ENCODE assay signal across 8 mouse cellular contexts in genomic region chr7:19094826-19095750, GRCm38 (mm10). TPM values are rescaled to one million over a fixed set of nuclear protein-coding genes. Genes with fewer than 3 reads are reported as not detected.
A peak's percentile ranks its signal among the peaks of the same experiment; 100 is the strongest.
DNase-seq lines count a peak whose midpoint lies in the region; ATAC-seq lines count a peak whose summit lies in the region.

No protein-coding gene starts in this region.

- H3K4me3 ChIP-seq in forebrain, embryonic 15.5 days, result peak overlapping the region; percentile 59
- H3K4me3 ChIP-seq in hindbrain, embryonic 16.5 days (ENCODE audit: low read length), result peak overlapping the region; percentile 58
- peak overlapping the region; percentile 68 for H3K4me3 ChIP-seq in liver, embryonic 13.5 days (replicated peaks)
- peak overlapping the region; percentile 75 for H3K4me3 ChIP-seq in neural tube, embryonic 11.5 days (ENCODE audit: low read depth, low read length)

- peaks cover 46% of the 10 kb centered on the region for H3K4me1 ChIP-seq in forebrain, embryonic 15.5 days
- H3K4me1 ChIP-seq in hindbrain, embryonic 16.5 days (ENCODE audit: control insufficient read depth, insufficient read depth, low read depth, low read length), result peaks cover 34% of the 10 kb centered on the region
- H3K4me1 ChIP-seq in liver, embryonic 13.5 days (replicated peaks), result peaks cover 59% of the 10 kb centered on the region
- peaks cover 28% of the 10 kb centered on the region for H3K4me1 ChIP-seq in neural tube, embryonic 11.5 days (ENCODE audit: control insufficient read depth, insufficient read depth, low read length)

- DNase-seq in gastrocnemius, adult 18-20 months (ENCODE audit: low spot score), result peak; percentile 43
- DNase-seq in gastrocnemius, postnatal 36 days, result no peak
- peak; percentile 61 for DNase-seq in ZHBTc4 (ENCODE audit: low read depth, low spot score)
- DNase-seq in liver, embryonic 13.5 days, result no peak
- DNase-seq in neural tube, embryonic 11.5 days (ENCODE audit: low spot score), result peak; percentile 61

- H3K27me3 ChIP-seq in forebrain, embryonic 15.5 days, result no peaks in the 10 kb centered on the region
- peaks cover 20% of the 10 kb centered on the region for H3K27me3 ChIP-seq in hindbrain, embryonic 16.5 days (replicated peaks; ENCODE audit: control insufficient read depth, insufficient read depth, low read length)
- H3K27me3 ChIP-seq in liver, embryonic 13.5 days, result peaks cover 90% of the 10 kb centered on the region
- H3K27me3 ChIP-seq in neural tube, embryonic 11.5 days (ENCODE audit: control insufficient read depth, insufficient read depth, low read length), result peaks cover 9% of the 10 kb centered on the region

- peak overlapping the region; percentile 63 for H3K9ac ChIP-seq in forebrain, embryonic 15.5 days (replicated peaks)
- H3K9ac ChIP-seq in hindbrain, embryonic 16.5 days (ENCODE audit: low read depth, low read length), result peak overlapping the region; percentile 76
- H3K9ac ChIP-seq in liver, embryonic 13.5 days, result peak overlapping the region; percentile 75
- H3K9ac ChIP-seq in neural tube, embryonic 11.5 days (ENCODE audit: low read length), result peak overlapping the region; percentile 83

- under 1% methylated on average over 82 of the region's 87 CpGs for WGBS in forebrain, embryonic 15.5 days
- WGBS in hindbrain, embryonic 16.5 days, result under 1% methylated on average over 84 of the region's 87 CpGs
- WGBS in liver, embryonic 13.5 days (ENCODE audit: insufficient replicate concordance), result 1% methylated on average over 84 of the region's 87 CpGs
- WGBS in neural tube, embryonic 11.5 days, result under 1% methylated on average over 77 of the region's 87 CpGs

- H3K4me2 ChIP-seq in forebrain, embryonic 15.5 days (replicated peaks), result peak overlapping the region; percentile 99
- peak overlapping the region; percentile 99 for H3K4me2 ChIP-seq in hindbrain, embryonic 16.5 days (ENCODE audit: low read length)
- H3K4me2 ChIP-seq in liver, embryonic 13.5 days, result peak overlapping the region; percentile 97
- H3K4me2 ChIP-seq in neural tube, embryonic 11.5 days (ENCODE audit: low read depth), result peak overlapping the region; percentile 96

- ATAC-seq in forebrain, embryonic 15.5 days (replicated peaks), result peak; percentile 11; the same call in 1 of the 2 replicates
- ATAC-seq in hindbrain, embryonic 16.5 days, result no peak
- no peak for ATAC-seq in liver, embryonic 13.5 days (ENCODE audit: low read depth)
- no peak for ATAC-seq in neural tube, embryonic 11.5 days (ENCODE audit: insufficient read depth, low FRiP score, low TSS enrichment)
- ATAC-seq in frontal cortex, adult (ENCODE audit: low TSS enrichment), result no peak

- peak overlapping the region; percentile 76 for H3K27ac ChIP-seq in forebrain, embryonic 15.5 days (replicated peaks)
- H3K27ac ChIP-seq in hindbrain, embryonic 16.5 days (ENCODE audit: low read depth, low read length), result peak overlapping the region; percentile 88
- peak overlapping the region; percentile 82 for H3K27ac ChIP-seq in liver, embryonic 13.5 days
- peak overlapping the region; percentile 91 for H3K27ac ChIP-seq in neural tube, embryonic 11.5 days (ENCODE audit: low read depth, low read length)

- H3K9me3 ChIP-seq in forebrain, embryonic 15.5 days, result no peaks in the 10 kb centered on the region
- no peaks in the 10 kb centered on the region for H3K9me3 ChIP-seq in hindbrain, embryonic 16.5 days (ENCODE audit: control insufficient read depth, low read length)
- H3K9me3 ChIP-seq in liver, embryonic 13.5 days (replicated peaks), result no peaks in the 10 kb centered on the region
- no peaks in the 10 kb centered on the region for H3K9me3 ChIP-seq in neural tube, embryonic 11.5 days (ENCODE audit: control insufficient read depth, low read length)

- intact Hi-C loops in gastrocnemius, postnatal 36 days (cut with DNase I), result loop anchor here (2.0 kb wide), 1 partner anchor 24 kb away; the partner anchor contains the start of genes Fbxo46 and Gm4969

- H3K36me3 ChIP-seq in forebrain, embryonic 15.5 days, result peaks cover 10% of the 10 kb centered on the region; the same call in 1 of the 2 replicates
- H3K36me3 ChIP-seq in hindbrain, embryonic 16.5 days (ENCODE audit: control insufficient read depth, insufficient read depth, low read length), result 0 out of 2 replicates have a peak, but pooled peaks cover 6% of the 10 kb centered on the region
- no peaks in the 10 kb centered on the region for H3K36me3 ChIP-seq in liver, embryonic 13.5 days
- 0 out of 2 replicates have a peak, but pooled peaks cover 3% of the 10 kb centered on the region for H3K36me3 ChIP-seq in neural tube, embryonic 11.5 days (ENCODE audit: control insufficient read depth, insufficient read depth, low read length)

RNA-seq across cellular contexts. Expression of gene Six5, which starts 0.7 kb away (rescaled TPM):
- total RNA-seq in gastrocnemius, adult 18-20 months (2021), result 1 to 10 TPM; 1.7 to 2.1 TPM
- 1 to 10 TPM; 1.2 to 1.5 TPM for total RNA-seq in gastrocnemius, postnatal 36 days (2021)
- polyA plus RNA-seq in forebrain, embryonic 15.5 days (2015; fragmentation: Nextera tagmentation; extraction: Ambion mirVana), result 2.3 and 2.4 TPM in 2 replicates
- 1.9 and 2.9 TPM in 2 replicates for polyA plus RNA-seq in hindbrain, embryonic 16.5 days (2015; fragmentation: Nextera tagmentation; extraction: Ambion mirVana)
- polyA plus RNA-seq in liver, embryonic 13.5 days (2015; fragmentation: Nextera tagmentation; extraction: Ambion mirVana), result 0.67 and 0.82 TPM in 2 replicates
- 6.3 and 7.4 TPM in 2 replicates for polyA plus RNA-seq in neural tube, embryonic 11.5 days (2014; fragmentation: Nextera tagmentation; extraction: Ambion mirVana)

RNA-seq across cellular contexts. Expression of gene Dmpk, which starts 11.4 kb away (rescaled TPM):
- 100 to 1,000 TPM; 232 to 265 TPM for total RNA-seq in gastrocnemius, adult 18-20 months (2021)
- 100 to 1,000 TPM; 272 to 309 TPM for total RNA-seq in gastrocnemius, postnatal 36 days (2021)
- polyA plus RNA-seq in forebrain, embryonic 15.5 days (2015; fragmentation: Nextera tagmentation; extraction: Ambion mirVana), result 8.8 and 11.2 TPM in 2 replicates
- 8.0 and 12.3 TPM in 2 replicates for polyA plus RNA-seq in hindbrain, embryonic 16.5 days (2015; fragmentation: Nextera tagmentation; extraction: Ambion mirVana)
- polyA plus RNA-seq in liver, embryonic 13.5 days (2015; fragmentation: Nextera tagmentation; extraction: Ambion mirVana), result 8.5 and 10.1 TPM in 2 replicates
- 9.4 and 10.2 TPM in 2 replicates for polyA plus RNA-seq in neural tube, embryonic 11.5 days (2014; fragmentation: Nextera tagmentation; extraction: Ambion mirVana)

RNA-seq across cellular contexts. Expression of gene Dmwd, which starts 19.1 kb away (rescaled TPM):
- 10 to 100 TPM; 33.8 to 39.1 TPM for total RNA-seq in gastrocnemius, adult 18-20 months (2021)
- total RNA-seq in gastrocnemius, postnatal 36 days (2021), result 10 to 100 TPM; 21.6 to 26.1 TPM
- 32.0 and 35.1 TPM in 2 replicates for polyA plus RNA-seq in forebrain, embryonic 15.5 days (2015; fragmentation: Nextera tagmentation; extraction: Ambion mirVana)
- 29.1 and 30.0 TPM in 2 replicates for polyA plus RNA-seq in hindbrain, embryonic 16.5 days (2015; fragmentation: Nextera tagmentation; extraction: Ambion mirVana)
- 3.2 and 4.2 TPM in 2 replicates for polyA plus RNA-seq in liver, embryonic 13.5 days (2015; fragmentation: Nextera tagmentation; extraction: Ambion mirVana)
- polyA plus RNA-seq in neural tube, embryonic 11.5 days (2014; fragmentation: Nextera tagmentation; extraction: Ambion mirVana), result 29.7 and 31.7 TPM in 2 replicates

RNA-seq across cellular contexts. Expression of gene Gm4969, which starts 23.1 kb away (rescaled TPM):
- not detected for total RNA-seq in gastrocnemius, adult 18-20 months (2021)
- total RNA-seq in gastrocnemius, postnatal 36 days (2021), result not detected
- 3.6 and 3.8 TPM in 2 replicates for polyA plus RNA-seq in forebrain, embryonic 15.5 days (2015; fragmentation: Nextera tagmentation; extraction: Ambion mirVana)
- 7.0 and 8.8 TPM in 2 replicates for polyA plus RNA-seq in hindbrain, embryonic 16.5 days (2015; fragmentation: Nextera tagmentation; extraction: Ambion mirVana)
- 0.17 and 0.30 TPM in 2 replicates for polyA plus RNA-seq in liver, embryonic 13.5 days (2015; fragmentation: Nextera tagmentation; extraction: Ambion mirVana)
- 1.3 and 1.4 TPM in 2 replicates for polyA plus RNA-seq in neural tube, embryonic 11.5 days (2014; fragmentation: Nextera tagmentation; extraction: Ambion mirVana)

RNA-seq across cellular contexts. Expression of gene Fbxo46, which starts 24.6 kb away (rescaled TPM):
- total RNA-seq in gastrocnemius, adult 18-20 months (2021), result 1 to 10 TPM; 2.2 to 2.6 TPM
- total RNA-seq in gastrocnemius, postnatal 36 days (2021), result 1 to 10 TPM; 2.0 to 2.8 TPM
- polyA plus RNA-seq in forebrain, embryonic 15.5 days (2015; fragmentation: Nextera tagmentation; extraction: Ambion mirVana), result 23.4 and 25.4 TPM in 2 replicates
- 16.4 and 17.7 TPM in 2 replicates for polyA plus RNA-seq in hindbrain, embryonic 16.5 days (2015; fragmentation: Nextera tagmentation; extraction: Ambion mirVana)
- polyA plus RNA-seq in liver, embryonic 13.5 days (2015; fragmentation: Nextera tagmentation; extraction: Ambion mirVana), result 5.6 and 6.4 TPM in 2 replicates
- polyA plus RNA-seq in neural tube, embryonic 11.5 days (2014; fragmentation: Nextera tagmentation; extraction: Ambion mirVana), result 10.1 and 10.6 TPM in 2 replicates

Comparison
In these comparisons a context has a peak if more than half of its experiments do, and no peak if none do; other contexts are left out.
1. DNase-seq: peak in gastrocnemius, adult 18-20 months (single experiment), ZHBTc4 (single experiment) and neural tube, embryonic 11.5 days (single experiment); none in gastrocnemius, postnatal 36 days (0 of 2) and liver, embryonic 13.5 days (single experiment).
2. Peak in every context shown above with its lines, with median percentiles within 50 percentile points of each other: H3K27ac ChIP-seq, H3K4me2 ChIP-seq, H3K4me3 ChIP-seq and H3K9ac ChIP-seq.